Mouse (Mus musculus): ENCODE data around the gene Npy2r. TPM values are rescaled to one million over a fixed set of nuclear protein-coding genes. Genes with fewer than 3 reads are reported as not detected.

Npy2r gene
- polyA plus RNA-seq (2015; fragmentation: Nextera tagmentation; extraction: Ambion mirVana) = 0.03 TPM in 1 of 2 replicates, not detected in the other

DNA sequence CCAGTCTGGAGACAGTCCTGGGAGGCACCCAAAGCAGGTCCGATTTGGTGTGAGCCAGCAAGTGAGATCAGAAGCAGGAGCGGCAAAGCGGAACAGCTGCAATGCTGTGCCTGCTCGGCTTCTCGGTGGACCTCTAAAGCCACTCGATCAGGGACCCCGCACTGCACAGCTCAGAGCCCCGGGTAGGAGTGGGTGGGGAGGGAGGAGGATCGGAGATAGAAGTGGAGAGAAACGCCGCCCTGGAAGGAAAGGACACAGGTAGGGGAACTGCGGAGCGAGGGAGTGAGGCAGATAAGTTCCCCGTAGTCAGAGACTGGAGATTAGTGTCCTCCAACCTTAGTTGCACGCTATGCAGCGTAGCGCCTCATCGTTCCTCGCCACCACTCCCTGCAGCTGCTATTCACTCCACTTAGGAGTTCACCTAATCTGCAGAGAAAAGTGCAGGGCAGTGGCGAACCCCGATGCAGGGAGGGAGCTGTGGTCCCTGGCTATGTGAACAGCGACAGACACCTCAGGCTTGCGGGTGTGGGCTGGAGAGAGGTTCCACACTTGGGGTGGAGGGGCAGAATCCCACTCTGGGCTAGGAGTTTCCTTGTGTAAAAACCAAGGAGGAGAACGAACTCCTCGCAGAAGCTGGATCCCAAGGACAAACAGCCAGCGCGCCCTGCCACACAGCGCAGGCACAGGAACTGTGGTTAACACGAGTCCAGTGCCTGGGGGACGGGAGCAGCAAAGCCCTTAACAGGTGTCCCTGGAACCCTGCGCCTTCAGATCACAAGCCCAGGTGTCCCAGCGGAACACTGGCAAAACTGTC is at the start of gene Npy2r:
Gene Npy2r, minus strand, starts transcription at position 177 of the 814 bp plus-strand sequence.
- peak within 1 kb of the TSS; percentile 35 for H3K4me3 ChIP-seq (replicated peaks)
- DNase-seq (no peak), ATAC-seq (ENCODE audit: low read depth) (no peak)
- H3K27me3 ChIP-seq = peaks cover 20% of the 10 kb centered on the region
- no peaks in the 10 kb centered on the region for H3K9me3 ChIP-seq (replicated peaks)
- H3K4me1 ChIP-seq (replicated peaks) = no peaks in the 10 kb centered on the region
- 2% methylated on average over 32 of the region's 32 CpGs for WGBS (ENCODE audit: insufficient replicate concordance)
- no peak within 1 kb of the TSS for H3K27ac ChIP-seq
- H3K4me2 ChIP-seq = peak within 1 kb of the TSS; percentile 52
- H3K9ac ChIP-seq = no peak within 1 kb of the TSS
- H3K36me3 ChIP-seq = no peaks in the 10 kb centered on the region

DNA sequence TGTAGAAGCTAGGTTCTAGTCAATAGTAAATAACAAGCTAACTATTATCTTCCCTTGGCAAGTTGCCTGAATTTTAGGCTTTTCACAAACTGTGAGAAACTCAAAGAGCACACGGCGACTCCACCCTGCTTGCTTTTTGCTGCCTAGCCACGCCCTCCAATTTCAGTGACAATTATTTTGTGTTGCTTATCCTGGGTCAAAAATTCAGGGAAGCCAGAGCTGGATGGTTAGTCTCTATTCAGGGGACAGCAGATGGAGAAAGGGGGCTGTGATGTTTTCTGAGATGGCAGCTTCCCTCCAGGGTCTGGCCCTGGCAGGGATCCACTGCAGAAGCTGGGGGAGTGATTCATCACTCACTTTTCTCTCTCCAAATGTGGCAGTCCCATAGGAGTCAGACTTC is 9.9 kb upstream of the Npy2r start:
- no peak overlapping the region for H3K4me2 ChIP-seq
- no peak for DNase-seq
- 56% methylated on average over 3 of the region's 3 CpGs for WGBS (ENCODE audit: insufficient replicate concordance)

DNA sequence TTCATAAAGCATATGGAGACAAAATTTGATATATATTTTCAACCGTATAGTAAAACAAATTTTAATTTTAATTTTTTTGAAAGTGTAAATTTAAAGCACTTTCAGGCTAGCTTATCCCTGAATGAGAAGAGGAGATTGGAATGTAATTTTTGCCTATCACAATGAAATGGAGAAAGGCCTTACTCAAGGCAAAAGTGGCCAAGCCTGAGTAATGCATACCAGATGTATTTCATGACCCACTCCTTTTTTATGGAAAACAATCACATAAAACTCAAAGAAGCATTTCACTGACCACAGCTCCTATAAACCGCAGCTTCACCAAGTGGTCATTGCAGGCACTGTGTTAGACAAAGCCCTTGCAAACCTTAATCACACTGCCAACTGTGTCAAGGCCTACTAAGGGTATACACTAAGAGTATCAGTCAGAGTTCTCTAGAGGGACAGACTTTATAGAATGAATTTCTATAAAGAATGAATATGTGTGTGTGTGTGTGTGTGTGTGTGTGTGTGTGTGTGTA is 8.5 kb upstream of the Npy2r start:
- Histone ChIP-seq H3K27ac (no peak overlapping the region), H3K4me2 (no peak overlapping the region), H3K27me3 (no peaks in the 10 kb centered on the region), H3K9me3 (replicated peaks) (no peaks in the 10 kb centered on the region), H3K4me1 (replicated peaks) (no peaks in the 10 kb centered on the region), H3K36me3 (no peaks in the 10 kb centered on the region), H3K4me3 (replicated peaks) (no peak overlapping the region), H3K9ac (no peak overlapping the region)
- DNase-seq (no peak), ATAC-seq (ENCODE audit: low read depth) (no peak)
- WGBS (ENCODE audit: insufficient replicate concordance) = 59% methylated on average over 2 of the region's 2 CpGs

More for the DNA sequence above, 9.9 kb upstream of the Npy2r start:
- Histone ChIP-seq H3K27ac (no peak overlapping the region), H3K9ac (no peak overlapping the region), H3K9me3 (replicated peaks) (no peaks in the 10 kb centered on the region), H3K4me1 (replicated peaks) (no peaks in the 10 kb centered on the region), H3K4me3 (replicated peaks) (no peak overlapping the region), H3K36me3 (no peaks in the 10 kb centered on the region), H3K27me3 (no peaks in the 10 kb centered on the region)
- ATAC-seq (ENCODE audit: low read depth) = no peak

DNA sequence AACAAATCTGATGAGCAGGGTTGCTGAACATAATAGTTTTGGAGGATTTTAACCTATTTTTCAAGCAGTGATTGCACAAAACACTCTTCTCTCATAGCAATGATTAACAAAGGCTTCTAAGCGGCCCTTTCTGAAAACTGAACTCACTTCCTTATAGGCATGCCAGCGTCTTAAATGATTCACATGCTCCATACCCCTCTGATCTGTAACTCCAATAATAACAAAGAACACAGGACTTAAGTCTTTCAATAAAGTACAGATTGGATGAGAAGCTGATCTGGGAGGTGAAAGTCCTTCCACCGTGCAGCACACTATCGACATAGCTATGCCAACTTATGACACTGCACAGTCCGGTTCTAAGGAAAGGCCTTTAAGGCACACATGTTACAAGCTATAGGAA is 2.0 kb upstream of the Npy2r start:
- Histone ChIP-seq H3K36me3 (no peaks in the 10 kb centered on the region), H3K4me1 (replicated peaks) (no peaks in the 10 kb centered on the region), H3K9ac (no peak overlapping the region), H3K4me3 (replicated peaks) (no peak overlapping the region), H3K27me3 (peaks cover 20% of the 10 kb centered on the region), H3K4me2 (no peak overlapping the region), H3K9me3 (replicated peaks) (no peaks in the 10 kb centered on the region), H3K27ac (no peak overlapping the region)
- ATAC-seq (ENCODE audit: low read depth) (no peak), DNase-seq (no peak)
- 75% methylated on average over 5 of the region's 5 CpGs for WGBS (ENCODE audit: insufficient replicate concordance)

DNA sequence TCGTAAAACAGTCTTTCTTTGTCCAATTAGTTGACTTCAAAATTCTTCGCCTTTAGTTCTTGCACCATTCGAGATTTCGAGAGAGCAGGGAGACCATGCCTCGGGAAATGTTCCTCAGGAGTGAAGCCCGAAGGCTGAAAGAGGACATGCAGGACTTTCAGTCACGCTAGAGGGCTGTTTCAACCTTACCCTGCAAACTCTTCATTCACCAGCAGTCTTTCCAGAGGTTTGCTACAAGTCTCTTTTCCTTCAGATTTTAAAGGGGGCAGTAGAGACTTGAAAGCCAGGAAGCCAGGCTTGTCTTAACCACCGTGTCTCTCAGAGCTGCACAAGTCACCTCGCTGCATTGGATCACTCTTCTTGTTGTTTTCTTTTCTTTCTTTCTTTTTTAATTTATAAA is 869 bp upstream of the Npy2r start:
- no peak overlapping the region for H3K9ac ChIP-seq
- ATAC-seq (ENCODE audit: low read depth) = no peak
- WGBS (ENCODE audit: insufficient replicate concordance) = 6% methylated on average over 9 of the region's 9 CpGs

DNA sequence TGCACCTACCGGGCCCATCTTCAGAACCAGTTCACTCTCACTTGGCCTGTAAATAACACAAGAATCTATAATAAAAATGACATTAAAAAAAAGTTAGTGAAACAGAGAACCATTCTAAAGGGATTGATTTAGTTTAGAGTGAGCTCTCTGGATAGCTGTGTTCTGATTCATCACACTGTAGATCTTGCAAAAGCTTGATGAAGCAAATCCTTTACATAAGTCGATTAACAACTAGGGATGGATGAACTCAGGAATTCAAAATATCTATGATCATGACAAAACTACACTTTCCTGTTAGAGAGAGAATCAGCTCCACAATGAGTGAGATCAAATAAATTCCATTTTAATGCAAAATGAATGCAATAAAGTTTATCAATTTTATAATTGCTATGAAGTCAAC is 6.4 kb downstream of the Npy2r start:
- Histone ChIP-seq H3K27ac (no peak overlapping the region), H3K9me3 (replicated peaks) (no peaks in the 10 kb centered on the region), H3K4me3 (replicated peaks) (no peak overlapping the region), H3K4me1 (replicated peaks) (no peaks in the 10 kb centered on the region), H3K36me3 (no peaks in the 10 kb centered on the region), H3K27me3 (no peaks in the 10 kb centered on the region; the same call in 1 of the 2 replicates), H3K9ac (no peak overlapping the region), H3K4me2 (no peak overlapping the region)
- 54% methylated on average over 2 of the region's 2 CpGs for WGBS (ENCODE audit: insufficient replicate concordance)
- DNase-seq (no peak), ATAC-seq (ENCODE audit: low read depth) (no peak)

More for the DNA sequence above, 869 bp upstream of the Npy2r start:
- no peak overlapping the region for H3K27ac ChIP-seq
- H3K4me3 ChIP-seq (replicated peaks) = peak overlapping the region; percentile 35; the same call in 1 of the 2 replicates
- H3K36me3 ChIP-seq = no peaks in the 10 kb centered on the region
- DNase-seq = no peak
- peaks cover 20% of the 10 kb centered on the region for H3K27me3 ChIP-seq
- H3K4me1 ChIP-seq (replicated peaks) = no peaks in the 10 kb centered on the region
- peak overlapping the region; percentile 52 for H3K4me2 ChIP-seq
- no peaks in the 10 kb centered on the region for H3K9me3 ChIP-seq (replicated peaks)

DNA sequence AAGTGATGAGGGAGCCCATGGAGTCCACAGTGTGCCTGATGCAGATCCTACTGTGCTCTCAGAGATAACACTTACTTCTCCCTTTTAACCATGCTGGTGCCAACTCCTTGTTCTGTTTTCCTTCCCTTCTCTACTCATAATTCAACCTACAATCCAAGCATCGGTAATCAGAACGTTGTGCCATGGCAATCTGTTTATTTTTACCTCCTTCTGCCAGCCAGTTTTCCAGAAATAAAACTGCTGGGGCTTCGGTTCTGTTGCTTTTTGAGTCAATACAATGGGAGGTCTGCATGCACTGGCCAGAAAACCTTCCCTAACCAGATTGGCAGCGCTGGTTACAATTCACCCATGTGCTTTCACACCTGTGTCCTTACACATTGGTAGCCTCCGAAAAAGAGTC is 7.9 kb downstream of the Npy2r start:
- no peaks in the 10 kb centered on the region for H3K36me3 ChIP-seq
- no peak overlapping the region for H3K4me3 ChIP-seq (replicated peaks)
- H3K4me2 ChIP-seq = no peak overlapping the region
- DNase-seq = no peak
- H3K4me1 ChIP-seq (replicated peaks) = no peaks in the 10 kb centered on the region
- WGBS (ENCODE audit: insufficient replicate concordance) = 65% methylated on average over 5 of the region's 5 CpGs
- ATAC-seq (ENCODE audit: low read depth) = no peak
- no peak overlapping the region for H3K27ac ChIP-seq
- H3K27me3 ChIP-seq = no peaks in the 10 kb centered on the region
- H3K9me3 ChIP-seq (replicated peaks) = no peaks in the 10 kb centered on the region
- no peak overlapping the region for H3K9ac ChIP-seq

DNA sequence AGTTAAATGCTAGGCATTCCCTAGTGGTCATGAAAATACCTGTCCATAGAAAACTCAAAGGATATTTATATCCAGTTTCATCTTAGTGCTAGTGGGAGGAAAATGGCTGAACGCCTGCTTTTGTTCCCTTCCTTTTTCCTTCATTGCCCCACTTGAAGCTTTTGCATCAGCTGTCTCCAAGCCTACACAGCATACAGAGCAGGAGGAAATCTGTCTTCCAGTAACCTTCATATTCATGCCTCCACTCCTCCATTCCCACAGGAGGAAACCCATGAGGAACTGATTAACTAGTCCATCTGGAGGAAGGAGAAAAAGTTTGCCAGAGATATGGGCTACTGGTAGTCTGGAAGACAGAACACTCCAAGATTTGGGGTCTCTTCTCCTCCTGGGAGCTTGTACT is 23.1 kb downstream of the Npy2r start:
- no peaks in the 10 kb centered on the region for H3K36me3 ChIP-seq
- ATAC-seq (ENCODE audit: low read depth) (no peak), DNase-seq (no peak)
- no peak overlapping the region for H3K4me2 ChIP-seq
- H3K9ac ChIP-seq = no peak overlapping the region
- H3K27me3 ChIP-seq = no peaks in the 10 kb centered on the region
- H3K27ac ChIP-seq = no peak overlapping the region
- no peaks in the 10 kb centered on the region for H3K9me3 ChIP-seq (replicated peaks)
- H3K4me1 ChIP-seq (replicated peaks) = no peaks in the 10 kb centered on the region
- 64% methylated on average over 1 of the region's 1 CpGs for WGBS (ENCODE audit: insufficient replicate concordance)
- no peak overlapping the region for H3K4me3 ChIP-seq (replicated peaks)

DNA sequence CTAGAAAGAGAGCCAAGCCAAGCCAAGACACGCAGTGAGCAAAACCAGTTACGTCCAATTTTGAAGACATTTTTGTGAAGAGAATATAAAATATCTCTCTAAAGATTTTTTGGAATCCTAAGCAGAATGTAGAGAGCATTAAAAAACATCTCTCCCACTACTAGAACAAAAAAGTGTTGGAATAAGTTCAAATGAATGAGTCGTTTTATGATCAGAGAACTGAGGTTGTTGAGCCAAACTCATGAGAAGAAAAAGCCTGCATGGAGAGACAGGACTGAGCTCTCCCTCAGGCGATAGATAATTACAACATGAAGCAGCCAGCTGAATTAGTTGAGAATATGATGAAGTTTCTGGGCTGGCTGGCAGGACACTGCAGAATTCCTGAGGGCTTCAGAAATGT is 49.9 kb downstream of the Npy2r start:
- Histone ChIP-seq H3K4me1 (replicated peaks) (no peaks in the 10 kb centered on the region), H3K4me3 (replicated peaks) (no peak overlapping the region), H3K27ac (no peak overlapping the region), H3K27me3 (no peaks in the 10 kb centered on the region), H3K9me3 (replicated peaks) (no peaks in the 10 kb centered on the region), H3K4me2 (no peak overlapping the region), H3K9ac (no peak overlapping the region), H3K36me3 (no peaks in the 10 kb centered on the region)
- no peak for ATAC-seq (ENCODE audit: low read depth)
- no peak for DNase-seq
- 58% methylated on average over 4 of the region's 4 CpGs for WGBS (ENCODE audit: insufficient replicate concordance)

Other genes with a start within 250 kb of the Npy2r start
- gene Map9, start 190.0 kb downstream of the Npy2r start, polyA plus RNA-seq (2015; fragmentation: Nextera tagmentation; extraction: Ambion mirVana) = 0.37 and 0.49 TPM in 2 replicates